Mouse (Mus musculus) limb, embryonic 14.5 days (tissue): Measurements from ENCODE around the gene Actl10. TPM values are rescaled to one million over a fixed set of nuclear protein-coding genes. Genes with fewer than 3 reads are reported as not detected.

Source experiments
- ATAC-seq: fragments of 200-750 bp; cut with Nextera tagmentation; 2 replicates; pipeline ENCODE4 v1.8.0; 2017; ENCODE audit warnings: low read depth, moderate number of reproducible peaks, moderate TSS enrichment; ENCODE audit not compliant: low FRiP score
- DNase-seq: peaks from one replicate; pipeline ENCODE4 v3.0.0-alpha.2; 2015; ENCODE audit warnings: low spot score
- H3K27ac ChIP-seq: fragments of 300-500 bp; sonication (generic); replicated peaks from 2 replicates; pipeline ENCODE4 v1.5.1; 2014; ENCODE audit warnings: low read depth, mild to moderate bottlenecking, low read length, moderate library complexity, mixed read lengths
- H3K27me3 ChIP-seq: fragments of 300-500 bp; sonication (generic); 2 replicates; pipeline ENCODE4 v1.6.1; 2014; ENCODE audit warnings: low read length, mixed read lengths; ENCODE audit not compliant: control insufficient read depth, insufficient read depth
- H3K36me3 ChIP-seq: fragments of 300-500 bp; sonication (generic); 2 replicates; pipeline ENCODE4 v1.6.1; 2014; ENCODE audit warnings: mild to moderate bottlenecking, low read length, moderate library complexity, mixed read lengths; ENCODE audit not compliant: control insufficient read depth, insufficient read depth
- H3K4me1 ChIP-seq: fragments of 300-500 bp; sonication (generic); 2 replicates; pipeline ENCODE4 v1.6.1; 2014; ENCODE audit warnings: antibody characterized with exemption, low read length, mixed read lengths; ENCODE audit not compliant: control insufficient read depth, insufficient read depth
- H3K4me2 ChIP-seq: fragments of 300-500 bp; sonication (generic); replicated peaks from 2 replicates; pipeline ENCODE4 v1.6.1; 2014; ENCODE audit warnings: low read depth, mild to moderate bottlenecking, low read length, moderate library complexity; ENCODE audit not compliant: severe bottlenecking
- H3K4me3 ChIP-seq: fragments of 300-500 bp; sonication (generic); replicated peaks from 2 replicates; pipeline ENCODE4 v1.5.1; 2014; ENCODE audit warnings: low read length
- H3K9ac ChIP-seq: fragments of 300-500 bp; sonication (generic); 2 replicates; pipeline ENCODE4 v1.6.1; 2014; ENCODE audit warnings: mild to moderate bottlenecking, low read depth, low read length, moderate library complexity; ENCODE audit not compliant: severe bottlenecking
- H3K9me3 ChIP-seq: fragments of 300-500 bp; sonication (generic); 2 replicates; pipeline ENCODE4 v1.6.1; 2016; ENCODE audit warnings: low read length; ENCODE audit not compliant: control insufficient read depth
- POLR2A ChIP-seq: fragments of 200-500 bp; IDR thresholded peaks from 2 replicates; pipeline ENCODE4 v1.8.0; 2012; ENCODE audit warnings: inconsistent platforms, mild to moderate bottlenecking, moderate library complexity, borderline replicate concordance; ENCODE audit not compliant: insufficient read depth, insufficient read length; ENCODE audit errors: extremely low read depth
- WGBS: fragments of 180-500 bp; shearing (Covaris S2); extraction: QIAGEN DNeasy Blood & Tissue Kit; methylation state at CpG from one replicate; pipeline ENCODE4 v1.1.7; 2014; 5-methylcytosine and 5-hydroxymethylcytosine counted together
- polyA plus RNA-seq, 2 experiments: library from polyadenylated mRNA; depleted of rRNA in 1 of 2; stranded (reverse) in 1 of 2; unstranded in 1 of 2; fragments of >200 nt; fragmentation: Nextera tagmentation in 1 of 2; extraction: Ambion mirVana in 1 of 2; gene quantifications; 2 replicates each; pipeline versions ENCODE4 v1.2.1 to v1.2.3; 2012 to 2014

Actl10 gene
- polyA plus RNA-seq, 2 experiments = 0.09 to 0.21 TPM

DNA sequence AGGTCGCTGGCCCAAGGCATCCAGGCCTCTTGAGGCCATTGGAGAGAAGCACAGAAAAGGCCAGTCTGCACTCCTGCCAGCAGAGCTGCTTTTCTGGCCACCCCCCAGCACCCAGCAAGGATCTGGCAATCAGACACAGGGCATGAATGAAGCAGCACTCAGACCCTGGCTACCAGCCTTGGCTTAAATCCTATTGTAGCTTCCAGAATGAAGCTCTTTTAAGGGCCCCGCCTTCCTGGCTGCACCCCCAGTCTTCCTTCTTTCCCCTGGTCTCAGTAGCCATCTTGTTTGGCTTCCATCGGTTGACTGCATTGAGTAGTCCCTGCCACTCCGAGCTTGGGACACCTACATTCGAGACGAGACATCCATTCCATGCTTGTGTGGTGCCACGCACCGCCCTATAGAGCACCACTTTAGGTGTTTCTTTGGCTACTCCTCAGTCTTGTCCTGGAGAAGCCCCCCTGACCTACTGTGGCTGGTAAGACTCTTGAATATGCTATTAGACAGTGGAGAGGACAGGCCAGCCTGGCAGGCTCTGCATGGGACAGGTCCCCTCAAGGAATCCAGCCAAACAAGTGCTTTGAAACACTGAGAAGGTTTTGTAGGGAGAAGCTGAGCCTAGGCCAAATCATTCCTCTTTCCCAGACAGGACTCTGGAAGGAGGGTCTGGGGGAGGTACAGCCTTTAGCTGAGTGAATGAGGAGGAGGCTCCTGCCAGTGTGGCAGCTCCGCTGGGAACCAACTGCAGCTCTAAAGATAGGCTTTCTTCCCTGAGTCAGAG lies 7.8 kb upstream of the Actl10 start:
- H3K4me1 ChIP-seq = no peaks in the 10 kb centered on the region
- H3K27me3 ChIP-seq = no peaks in the 10 kb centered on the region
- 88% methylated on average over 9 of the region's 9 CpGs for WGBS
- no peak overlapping the region for H3K4me2 ChIP-seq
- ATAC-seq (no peak), DNase-seq (no peak)
- no peak overlapping the region for H3K9ac ChIP-seq
- no peak overlapping the region for H3K4me3 ChIP-seq
- no peak overlapping the region for H3K27ac ChIP-seq
- TF ChIP-seq POLR2A = no peak
- H3K9me3 ChIP-seq = no peaks in the 10 kb centered on the region
- no peaks in the 10 kb centered on the region for H3K36me3 ChIP-seq

DNA sequence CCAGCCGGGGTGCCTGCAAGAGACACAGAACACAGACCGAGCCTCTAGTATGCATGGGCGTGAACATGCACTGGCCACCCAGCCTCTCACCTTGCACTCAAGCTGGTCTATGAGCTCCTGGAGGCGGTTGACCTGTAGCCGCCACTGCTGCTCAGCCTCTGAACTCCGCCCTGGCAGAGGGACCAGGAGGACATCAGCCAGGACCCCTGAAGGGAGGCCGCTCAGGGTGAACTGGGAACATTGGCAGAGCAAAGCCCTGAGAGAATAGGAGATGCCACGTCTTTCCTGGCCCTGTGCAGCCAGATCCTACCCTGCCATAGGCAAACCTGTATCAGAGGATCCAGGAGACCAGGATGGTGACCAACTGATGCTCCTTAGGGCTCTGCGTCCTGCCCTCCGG lies 4.9 kb upstream of the Actl10 start, which contains the start of gene 1700003F12Rik:
Gene 1700003F12Rik (plus strand): TSS at position 375 of the 400 bp plus-strand sequence.
- Histone ChIP-seq H3K27me3 (peaks cover 15% of the 10 kb centered on the region), H3K9me3 (no peaks in the 10 kb centered on the region), H3K4me2 (no peak within 1 kb of the TSS), H3K36me3 (no peaks in the 10 kb centered on the region), H3K4me1 (peaks cover 9% of the 10 kb centered on the region), H3K27ac (no peak within 1 kb of the TSS), H3K4me3 (no peak within 1 kb of the TSS), H3K9ac (no peak within 1 kb of the TSS)
- no peak for TF ChIP-seq POLR2A
- DNase-seq (no peak), ATAC-seq (no peak)
- WGBS = 92% methylated on average over 10 of the region's 10 CpGs

DNA sequence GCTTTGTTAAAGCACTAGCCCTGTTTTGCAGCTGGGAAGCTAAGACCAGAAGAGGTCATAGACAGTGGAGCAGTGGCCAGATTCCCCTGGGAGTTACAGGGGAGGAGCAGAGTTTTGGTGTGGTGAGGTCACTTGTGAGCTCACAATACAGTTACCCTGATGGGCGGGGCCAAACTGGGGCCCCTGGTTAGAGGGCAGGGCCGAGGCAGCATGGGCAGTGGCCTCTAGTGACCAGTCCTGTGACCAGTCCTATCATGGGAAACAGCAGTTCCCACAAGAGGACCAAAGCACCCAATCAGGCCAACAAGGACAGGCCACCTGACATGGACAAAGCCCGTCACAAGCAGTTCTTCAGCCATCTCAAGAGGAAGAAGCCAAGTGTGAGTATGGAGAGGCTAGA lies 2.9 kb upstream of the Actl10 start:
- 43% methylated on average over 3 of the region's 3 CpGs for WGBS
- Histone ChIP-seq H3K9ac (no peak overlapping the region), H3K4me2 (no peak overlapping the region), H3K4me1 (peaks cover 19% of the 10 kb centered on the region), H3K9me3 (no peaks in the 10 kb centered on the region), H3K27ac (no peak overlapping the region), H3K27me3 (peaks cover 15% of the 10 kb centered on the region), H3K36me3 (no peaks in the 10 kb centered on the region), H3K4me3 (no peak overlapping the region)
- no peak for TF ChIP-seq POLR2A
- ATAC-seq = no peak
- no peak for DNase-seq

DNA sequence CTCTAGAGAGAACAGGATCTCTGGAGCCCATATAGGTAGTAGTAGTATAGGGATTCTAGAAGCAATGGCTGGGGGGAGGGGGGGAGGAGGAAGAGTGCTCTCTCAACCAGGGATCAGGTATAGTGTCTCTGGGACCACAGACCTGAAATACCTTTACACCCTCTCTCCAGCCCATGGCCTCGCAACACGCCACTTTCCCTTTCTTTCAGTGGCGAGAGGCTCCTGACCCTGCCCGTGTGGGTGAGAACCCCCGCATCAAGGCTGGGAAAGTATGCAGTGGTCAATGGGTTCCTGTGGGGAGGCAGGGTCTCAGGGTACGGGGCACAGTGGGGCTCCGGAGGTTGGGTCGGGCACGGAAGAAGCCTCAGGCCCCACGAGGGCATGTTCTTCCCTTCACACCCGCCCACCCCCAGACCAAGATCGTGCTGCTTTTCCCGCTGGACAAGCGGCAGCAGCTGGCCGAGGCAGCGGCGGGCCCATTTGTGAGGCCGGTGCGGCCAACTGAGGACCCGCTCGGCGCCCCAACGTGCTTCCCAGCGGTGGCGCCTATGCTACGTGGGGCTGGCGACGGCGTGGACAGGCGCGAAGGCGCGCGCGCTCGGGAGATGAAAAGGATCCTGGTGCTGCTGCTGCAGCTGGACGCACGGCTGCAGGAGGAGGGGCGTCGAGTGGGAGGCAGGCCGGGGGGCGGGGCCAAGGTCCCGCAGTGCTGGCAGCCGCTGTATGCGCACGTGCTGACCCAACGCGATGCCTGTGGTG lies 2.3 kb upstream of the Actl10 start:
- peak overlapping the region; percentile 44 for H3K4me3 ChIP-seq
- H3K9ac ChIP-seq = peak overlapping the region; percentile 52
- no peaks in the 10 kb centered on the region for H3K9me3 ChIP-seq
- peak overlapping the region; percentile 94 for H3K4me2 ChIP-seq
- H3K27ac ChIP-seq = no peak overlapping the region
- ATAC-seq (peak; percentile 76), DNase-seq (peak; percentile 75)
- H3K36me3 ChIP-seq = no peaks in the 10 kb centered on the region
- TF ChIP-seq POLR2A = no peak
- H3K4me1 ChIP-seq = peaks cover 19% of the 10 kb centered on the region
- 2% methylated on average over 42 of the region's 48 CpGs for WGBS
- peaks cover 15% of the 10 kb centered on the region for H3K27me3 ChIP-seq

DNA sequence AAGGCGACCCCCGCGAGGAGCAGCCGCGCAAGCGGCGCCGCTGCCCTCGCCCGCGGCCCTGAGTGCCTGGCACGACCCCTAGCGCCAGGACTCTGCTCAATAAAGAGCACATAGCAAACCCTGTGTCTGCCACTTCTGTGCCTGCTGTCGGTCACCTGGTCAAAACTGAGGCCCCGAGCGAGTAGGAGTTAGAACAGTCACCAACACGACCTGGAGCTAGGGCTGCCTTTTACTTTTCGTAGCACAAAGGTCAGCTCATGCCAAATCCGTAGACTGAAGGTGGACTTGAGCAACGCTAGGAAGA lies 1.7 kb upstream of the Actl10 start:
- Histone ChIP-seq H3K9me3 (no peaks in the 10 kb centered on the region), H3K4me2 (peak overlapping the region; percentile 94), H3K27me3 (peaks cover 15% of the 10 kb centered on the region), H3K4me1 (peaks cover 19% of the 10 kb centered on the region), H3K9ac (peak overlapping the region; percentile 52), H3K27ac (no peak overlapping the region), H3K36me3 (no peaks in the 10 kb centered on the region), H3K4me3 (peak overlapping the region; percentile 44)
- 17% methylated on average over 20 of the region's 20 CpGs for WGBS
- DNase-seq = no peak
- ATAC-seq = no peak
- no peak for TF ChIP-seq POLR2A
